Mouse (Mus musculus): ENCODE results near the gene Tmem100. TPM values are rescaled to one million over a fixed set of nuclear protein-coding genes. Genes with fewer than 3 reads are reported as not detected.

Tmem100 gene
- polyA plus RNA-seq, 1 experiment = not detected

DNA sequence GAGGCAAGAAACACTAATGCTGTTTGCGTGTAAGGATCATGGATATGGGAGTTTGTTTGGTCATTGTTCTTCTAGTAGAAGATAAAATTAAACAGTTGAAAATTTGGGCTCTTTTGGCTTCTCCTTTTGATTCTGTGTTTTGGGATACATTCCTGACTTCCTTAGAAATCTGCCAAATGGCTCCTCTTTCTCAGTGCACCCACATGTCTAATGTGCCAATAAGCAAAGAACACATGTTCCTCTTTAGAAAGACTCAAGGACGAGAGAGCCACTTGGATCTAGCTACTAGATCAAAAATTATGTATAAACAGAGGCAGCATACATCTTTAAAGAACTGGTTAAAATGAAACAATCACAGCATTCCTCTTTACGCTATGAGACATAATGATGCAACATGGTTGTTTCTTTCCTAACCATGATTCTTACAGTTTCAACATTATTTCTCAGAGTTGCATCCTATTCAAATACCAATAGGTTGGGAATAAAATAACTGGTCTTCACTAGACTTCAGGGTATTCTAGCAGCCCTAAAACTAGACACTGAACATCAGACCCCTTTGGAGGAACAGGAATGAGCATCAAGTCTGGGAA, 50.6 kb downstream of the Tmem100 start:
- no peaks in the 10 kb centered on the region for H3K4me1 ChIP-seq (ENCODE audit: control insufficient read depth, insufficient read depth, low read length)
- H3K4me3 ChIP-seq (ENCODE audit: insufficient read depth, low read length) = no peak overlapping the region
- no peak overlapping the region for H3K27ac ChIP-seq (ENCODE audit: insufficient read depth, low read depth, low read length)
- TF ChIP-seq CTCF (IDR thresholded peaks at IDR 0.05; ENCODE audit: low read depth, low read length) (no peak), POLR2A (IDR thresholded peaks at IDR 0.05; ENCODE audit: borderline replicate concordance, low read depth, low read length) (no peak)

DNA sequence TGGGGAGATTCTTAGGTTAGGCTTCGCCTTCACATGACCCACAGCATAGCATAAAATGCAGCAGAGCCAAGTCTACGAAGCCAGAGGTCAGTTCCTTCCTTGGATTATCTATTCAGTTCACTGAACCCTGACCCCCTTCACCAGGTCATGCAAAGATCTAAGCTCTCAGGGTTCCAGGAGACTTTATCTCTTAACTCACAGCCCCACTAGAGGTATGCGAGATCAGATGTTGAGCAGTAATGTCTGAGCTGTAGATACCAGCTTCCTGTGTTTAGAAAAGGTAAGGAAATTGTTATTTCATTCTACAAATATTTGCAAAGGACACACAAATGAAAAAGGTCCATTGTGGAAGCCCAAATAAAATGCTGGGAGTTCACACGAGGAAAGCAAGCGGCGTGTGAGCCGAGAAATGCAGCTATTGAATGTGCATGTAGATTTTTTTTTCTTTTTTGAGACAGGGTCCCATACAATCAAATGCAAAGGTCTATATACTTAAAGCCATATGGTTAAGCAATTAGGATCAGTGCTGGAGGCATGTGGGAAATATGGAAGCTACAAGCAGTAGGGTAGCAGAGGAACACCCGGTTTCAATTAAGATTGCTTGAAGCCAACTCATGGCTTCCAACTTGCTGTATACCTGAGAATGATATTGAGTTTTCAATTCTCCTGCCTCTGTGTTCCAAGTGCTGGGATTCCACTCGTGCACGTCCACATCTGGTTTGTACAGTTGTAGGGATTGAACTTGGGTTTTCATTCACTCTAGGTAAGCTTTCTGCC, 51.9 kb downstream of the Tmem100 start:
- TF ChIP-seq POLR2A (IDR thresholded peaks at IDR 0.05; ENCODE audit: borderline replicate concordance, low read depth, low read length) = no peak
- TF ChIP-seq CTCF (IDR thresholded peaks at IDR 0.05; ENCODE audit: low read depth, low read length) = no peak
- H3K27ac ChIP-seq (ENCODE audit: insufficient read depth, low read depth, low read length) = no peak overlapping the region

DNA sequence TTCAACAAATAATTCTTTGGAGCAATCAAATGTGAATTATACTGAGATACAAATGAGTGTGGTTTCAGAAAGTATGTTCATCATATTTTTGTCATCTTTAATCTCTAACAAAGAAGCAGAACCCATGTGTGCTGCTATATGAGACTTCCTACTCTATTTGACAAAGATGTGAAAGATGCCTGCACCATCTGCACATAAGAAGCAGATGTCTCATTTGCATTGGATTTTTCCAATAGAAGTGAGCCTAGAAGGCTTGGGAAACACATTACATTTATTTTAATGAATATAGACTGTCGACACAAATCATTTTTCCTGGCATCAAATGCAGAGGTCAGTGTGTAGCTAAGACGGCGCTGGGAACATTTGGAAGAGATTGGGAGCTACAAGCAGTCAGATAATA, 52.9 kb downstream of the Tmem100 start:
- H3K4me3 ChIP-seq (ENCODE audit: insufficient read depth, low read length) = no peak overlapping the region
- no peak overlapping the region for H3K27ac ChIP-seq (ENCODE audit: insufficient read depth, low read depth, low read length)
- TF ChIP-seq CTCF (IDR thresholded peaks at IDR 0.05; ENCODE audit: low read depth, low read length) (no peak), POLR2A (IDR thresholded peaks at IDR 0.05; ENCODE audit: borderline replicate concordance, low read depth, low read length) (no peak)
- no peaks in the 10 kb centered on the region for H3K4me1 ChIP-seq (ENCODE audit: control insufficient read depth, insufficient read depth, low read length)

More for the DNA sequence above, 51.9 kb downstream of the Tmem100 start:
- Histone ChIP-seq H3K4me1 (ENCODE audit: control insufficient read depth, insufficient read depth, low read length) (no peaks in the 10 kb centered on the region), H3K4me3 (ENCODE audit: insufficient read depth, low read length) (no peak overlapping the region)

DNA sequence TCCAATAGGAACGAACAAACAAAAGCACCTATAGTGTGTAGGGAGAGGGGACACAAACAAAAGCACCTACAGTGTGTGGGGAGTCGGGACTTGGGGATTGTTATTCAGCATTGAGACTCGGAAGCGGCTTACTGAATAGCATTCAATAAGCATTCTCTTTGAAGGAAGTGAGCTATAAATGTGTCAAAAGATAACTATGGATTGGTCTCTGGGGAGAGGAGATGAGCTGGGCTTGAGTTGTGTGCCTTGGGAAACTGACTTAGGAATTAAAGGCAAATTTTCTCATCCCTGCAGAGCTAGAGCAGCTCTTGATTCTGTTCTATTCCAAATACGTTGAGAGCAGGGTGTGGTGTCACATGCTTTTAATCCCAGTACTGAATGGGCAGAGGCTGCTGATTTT, 54.0 kb downstream of the Tmem100 start:
- Histone ChIP-seq H3K27ac (ENCODE audit: insufficient read depth, low read depth, low read length) (no peak overlapping the region), H3K4me1 (ENCODE audit: control insufficient read depth, insufficient read depth, low read length) (no peaks in the 10 kb centered on the region), H3K4me3 (ENCODE audit: insufficient read depth, low read length) (no peak overlapping the region)
- TF ChIP-seq CTCF (IDR thresholded peaks at IDR 0.05; ENCODE audit: low read depth, low read length) = no peak
- TF ChIP-seq POLR2A (IDR thresholded peaks at IDR 0.05; ENCODE audit: borderline replicate concordance, low read depth, low read length) = no peak

Other genes with a start within 250 kb of the Tmem100 start
- gene Pctp, start 27.5 kb upstream of the Tmem100 start, polyA plus RNA-seq (2012; ENCODE audit: insufficient read depth, insufficient read length, missing spikeins) = 19.7 and 20.1 TPM in 2 replicates
- 2.5 and 3.2 TPM in 2 replicates for gene Gm45716, start 157.3 kb downstream of the Tmem100 start, polyA plus RNA-seq (2012; ENCODE audit: insufficient read depth, insufficient read length, missing spikeins)
- 49.3 and 50.0 TPM in 2 replicates for gene Mmd, start 219.1 kb downstream of the Tmem100 start, polyA plus RNA-seq (2012; ENCODE audit: insufficient read depth, insufficient read length, missing spikeins)

Measured in bone marrow macrophage, adult 2 months (primary cell).